Mouse (Mus musculus): ENCODE data around the gene Cpeb4. TPM values are rescaled to one million over a fixed set of nuclear protein-coding genes. Genes with fewer than 3 reads are reported as not detected.
A peak's percentile ranks its signal among the peaks of the same experiment; 100 is the strongest.

Cpeb4 gene
- polyA plus RNA-seq (2012; rRNA removed): 29.0 and 41.5 TPM in 2 replicates

DNA sequence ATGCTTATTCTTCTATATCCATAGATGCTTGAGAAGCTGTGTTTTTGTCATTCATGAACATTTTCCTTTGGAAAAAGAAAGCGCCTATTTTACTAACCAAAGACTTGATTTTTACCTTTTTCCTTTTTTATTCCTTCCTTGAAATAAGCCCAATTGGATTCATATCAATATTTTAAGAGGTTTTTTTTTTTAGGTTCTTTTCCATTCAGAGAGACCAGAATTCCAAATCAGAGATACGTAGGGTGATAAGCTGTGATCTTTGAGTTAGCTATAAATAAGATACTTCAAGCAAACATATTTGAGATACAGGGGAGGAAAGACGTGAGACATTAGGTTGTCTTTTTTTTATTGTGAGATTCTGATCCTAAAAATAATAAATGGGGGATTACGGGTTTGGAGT lies at the start of gene Cpeb4:
TSS of gene Cpeb4 (plus strand) at position 301 of the 400 bp plus-strand sequence.
- DNase-seq (ENCODE audit: low read depth): no peak
- TF ChIP-seq CTCF (IDR thresholded peaks at IDR 0.05; ENCODE audit: borderline replicate concordance, extremely low read depth, insufficient read depth, insufficient read length) (no peak), POLR2A (IDR thresholded peaks at IDR 0.05; ENCODE audit: borderline replicate concordance, extremely low read depth, insufficient read depth, insufficient read length, poor library complexity, severe bottlenecking) (no peak)

DNA sequence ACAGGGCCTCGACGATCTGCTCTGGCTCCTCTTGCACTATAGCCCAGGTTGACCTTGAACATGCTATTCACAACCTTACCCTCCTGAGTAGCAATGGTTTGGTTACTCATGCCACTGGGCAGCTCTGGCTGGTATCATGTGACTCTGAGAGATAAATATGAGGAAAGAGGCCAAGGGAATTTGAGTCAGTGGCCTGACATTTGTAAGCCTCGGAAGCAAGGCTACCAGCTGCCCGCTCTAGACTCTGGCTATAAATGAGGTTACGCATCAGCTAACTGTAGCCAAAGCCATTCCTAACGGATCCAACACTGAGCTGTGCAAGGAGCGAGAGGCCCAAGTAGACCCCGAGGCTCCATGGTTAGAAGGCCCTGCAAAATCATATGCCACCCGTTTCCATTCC lies 49.5 kb upstream of the Cpeb4 start:
- DNase-seq (ENCODE audit: low read depth): no peak
- TF ChIP-seq POLR2A (IDR thresholded peaks at IDR 0.05; ENCODE audit: borderline replicate concordance, extremely low read depth, insufficient read depth, insufficient read length, poor library complexity, severe bottlenecking) (no peak), CTCF (IDR thresholded peaks at IDR 0.05; ENCODE audit: borderline replicate concordance, extremely low read depth, insufficient read depth, insufficient read length) (no peak)

DNA sequence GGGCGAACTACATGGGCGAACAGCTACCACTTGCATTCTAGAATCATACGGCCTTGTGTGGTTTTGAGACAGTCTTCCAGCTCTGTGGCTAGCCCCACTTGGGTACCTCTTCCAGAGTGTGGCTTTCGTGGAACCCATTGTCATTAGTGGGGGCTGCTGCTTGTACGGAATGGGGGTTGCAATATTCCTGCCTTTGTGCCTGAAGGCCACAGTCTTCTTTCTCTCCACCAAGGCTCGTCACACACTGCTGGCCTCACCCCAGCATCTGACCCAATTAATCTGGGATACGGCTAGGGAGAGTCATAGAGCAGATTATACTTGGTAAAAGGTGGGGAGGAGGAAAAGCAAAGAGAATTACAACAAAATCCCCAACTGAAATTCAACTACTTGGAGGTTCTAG lies 48.5 kb upstream of the Cpeb4 start:
- TF ChIP-seq POLR2A (IDR thresholded peaks at IDR 0.05; ENCODE audit: borderline replicate concordance, extremely low read depth, insufficient read depth, insufficient read length, poor library complexity, severe bottlenecking): no peak
- no peak for TF ChIP-seq CTCF (IDR thresholded peaks at IDR 0.05; ENCODE audit: borderline replicate concordance, extremely low read depth, insufficient read depth, insufficient read length)
- no peak for DNase-seq (ENCODE audit: low read depth)

DNA sequence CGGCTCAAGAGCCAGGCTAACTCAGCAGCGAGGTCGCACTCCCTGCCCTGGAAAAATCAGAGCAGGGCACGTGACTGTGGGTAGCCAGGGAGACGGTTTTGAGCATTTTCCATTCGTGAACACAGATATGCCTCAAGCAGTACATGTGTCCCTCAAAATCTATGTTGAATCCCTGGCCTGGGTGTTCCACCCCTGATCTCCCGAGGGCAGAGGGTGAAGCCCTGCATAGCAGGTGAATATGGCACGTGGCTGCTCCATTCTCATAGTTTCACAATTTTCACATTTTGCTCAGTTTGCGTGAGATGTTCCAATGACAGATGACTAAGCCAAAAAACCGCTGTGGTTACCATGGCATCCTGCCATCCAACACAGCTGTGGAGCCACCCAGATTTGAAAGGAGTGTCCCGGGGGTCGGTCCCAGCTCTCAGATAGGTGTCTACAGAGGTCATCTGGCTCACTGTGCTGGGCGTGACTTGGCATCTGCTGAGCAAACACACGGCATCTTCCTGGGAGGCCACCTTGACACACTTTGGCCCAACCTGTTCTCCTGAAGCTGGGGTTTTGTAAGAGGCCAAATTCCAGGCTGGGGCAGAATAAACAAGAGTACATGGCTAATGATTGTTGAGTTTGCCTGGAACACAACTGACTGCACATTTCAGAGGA lies 47.4 kb upstream of the Cpeb4 start:
- TF ChIP-seq CTCF (IDR thresholded peaks at IDR 0.05; ENCODE audit: borderline replicate concordance, extremely low read depth, insufficient read depth, insufficient read length) (no peak), POLR2A (IDR thresholded peaks at IDR 0.05; ENCODE audit: borderline replicate concordance, extremely low read depth, insufficient read depth, insufficient read length, poor library complexity, severe bottlenecking) (no peak)

DNA sequence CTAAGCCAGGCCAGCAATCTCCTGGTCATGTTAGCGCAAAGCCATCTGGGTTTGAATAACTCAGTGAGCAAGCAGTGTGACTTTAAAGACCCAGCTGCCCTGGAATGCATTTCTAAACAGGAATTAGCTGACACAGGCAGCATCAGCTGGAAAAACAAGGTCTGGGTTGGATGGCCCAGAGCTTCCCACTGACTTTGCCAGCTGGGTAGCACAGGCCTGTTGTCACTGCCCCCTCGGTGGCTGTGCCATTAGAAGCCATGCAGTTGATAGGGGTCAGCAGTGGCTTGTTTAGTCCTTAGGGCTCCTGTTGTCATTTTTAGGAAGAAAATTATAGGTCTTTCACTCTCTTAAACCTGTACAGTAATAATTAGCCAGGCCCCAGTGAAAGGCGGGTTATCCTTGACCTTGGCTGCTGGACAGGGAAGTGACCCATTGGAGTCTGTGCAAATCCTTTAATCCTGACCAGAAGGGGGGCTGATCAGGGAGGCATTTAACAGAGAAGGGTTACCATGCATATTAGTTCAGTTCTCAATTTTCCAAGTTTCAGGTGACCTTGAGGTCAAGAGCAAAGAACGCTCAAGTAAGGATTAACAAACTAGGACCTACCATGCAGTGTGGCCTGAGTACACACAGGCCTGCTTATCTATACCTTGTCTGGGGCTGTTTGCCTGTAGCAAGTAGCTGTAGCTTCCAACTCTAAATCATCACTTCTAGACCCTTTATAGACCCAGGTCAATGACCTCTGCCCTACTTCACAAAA lies 43.8 kb upstream of the Cpeb4 start:
- TF ChIP-seq POLR2A (IDR thresholded peaks at IDR 0.05; ENCODE audit: borderline replicate concordance, extremely low read depth, insufficient read depth, insufficient read length, poor library complexity, severe bottlenecking) (no peak), CTCF (IDR thresholded peaks at IDR 0.05; ENCODE audit: borderline replicate concordance, extremely low read depth, insufficient read depth, insufficient read length) (no peak)
- DNase-seq (ENCODE audit: low read depth): peak; percentile 48

More for the DNA sequence above, 47.4 kb upstream of the Cpeb4 start:
- DNase-seq (ENCODE audit: low read depth): no peak

DNA sequence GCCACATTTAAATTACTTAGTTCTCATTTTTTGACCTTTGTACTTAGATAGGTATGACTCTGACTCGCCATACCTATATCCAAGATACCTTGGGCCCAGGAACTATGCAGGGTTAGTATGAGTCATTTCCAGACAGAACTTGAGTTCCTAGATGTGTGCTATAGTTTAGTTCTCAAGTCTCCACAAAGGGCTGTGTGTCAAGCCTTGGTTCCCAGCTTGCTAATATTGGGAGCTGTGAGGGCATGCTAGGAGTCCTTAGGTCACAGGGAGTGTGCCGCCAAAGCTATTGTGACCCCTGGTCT lies 43.3 kb upstream of the Cpeb4 start:
- TF ChIP-seq POLR2A (IDR thresholded peaks at IDR 0.05; ENCODE audit: borderline replicate concordance, extremely low read depth, insufficient read depth, insufficient read length, poor library complexity, severe bottlenecking) (no peak), CTCF (IDR thresholded peaks at IDR 0.05; ENCODE audit: borderline replicate concordance, extremely low read depth, insufficient read depth, insufficient read length) (no peak)
- no peak for DNase-seq (ENCODE audit: low read depth)

DNA sequence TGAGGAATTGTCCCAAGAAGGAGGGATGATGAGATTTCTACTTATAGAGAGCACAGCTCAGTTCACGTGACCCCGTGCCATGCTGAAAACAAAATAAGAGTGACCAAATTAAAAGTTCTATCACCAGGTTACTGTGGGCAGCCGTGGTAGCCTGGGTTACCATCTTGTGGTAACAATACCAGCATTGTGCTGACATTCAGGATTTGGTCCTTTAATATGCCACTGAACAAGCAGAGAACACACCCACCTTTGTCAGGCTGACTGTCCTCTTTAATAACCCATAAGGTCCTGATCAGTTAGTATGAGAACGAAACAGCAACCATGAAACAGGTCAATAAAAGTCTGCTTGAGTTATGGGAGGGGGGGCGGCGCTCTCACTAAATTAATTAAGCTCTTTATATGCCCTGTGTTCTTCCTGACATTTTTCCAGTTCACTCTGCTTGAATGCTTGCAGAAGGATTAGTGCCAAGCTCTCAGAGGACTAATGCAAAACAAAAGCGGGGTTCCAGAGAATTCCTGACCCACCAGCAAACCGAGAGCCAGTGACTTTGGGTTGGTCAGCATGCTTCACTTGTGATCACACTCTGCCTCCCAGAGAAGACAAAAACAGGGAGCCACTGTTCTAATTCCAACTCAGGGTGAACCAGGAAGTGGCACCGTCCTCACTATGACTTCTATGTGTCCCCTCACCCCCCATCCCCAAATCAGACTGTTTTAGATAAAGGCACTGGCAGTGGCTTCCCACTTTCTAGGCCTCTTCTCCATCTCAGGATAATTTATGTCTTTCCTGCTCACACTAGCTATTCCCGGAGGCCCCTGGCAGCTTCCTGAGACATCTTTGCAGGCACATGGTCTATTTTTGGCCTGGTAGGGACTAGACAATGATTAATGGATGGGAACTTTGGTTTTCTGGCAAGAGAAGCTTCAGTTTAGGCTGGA lies 41.5 kb upstream of the Cpeb4 start:
- no peak for TF ChIP-seq CTCF (IDR thresholded peaks at IDR 0.05; ENCODE audit: borderline replicate concordance, extremely low read depth, insufficient read depth, insufficient read length)
- no peak for TF ChIP-seq POLR2A (IDR thresholded peaks at IDR 0.05; ENCODE audit: borderline replicate concordance, extremely low read depth, insufficient read depth, insufficient read length, poor library complexity, severe bottlenecking)
- DNase-seq (ENCODE audit: low read depth): peak; percentile 71

DNA sequence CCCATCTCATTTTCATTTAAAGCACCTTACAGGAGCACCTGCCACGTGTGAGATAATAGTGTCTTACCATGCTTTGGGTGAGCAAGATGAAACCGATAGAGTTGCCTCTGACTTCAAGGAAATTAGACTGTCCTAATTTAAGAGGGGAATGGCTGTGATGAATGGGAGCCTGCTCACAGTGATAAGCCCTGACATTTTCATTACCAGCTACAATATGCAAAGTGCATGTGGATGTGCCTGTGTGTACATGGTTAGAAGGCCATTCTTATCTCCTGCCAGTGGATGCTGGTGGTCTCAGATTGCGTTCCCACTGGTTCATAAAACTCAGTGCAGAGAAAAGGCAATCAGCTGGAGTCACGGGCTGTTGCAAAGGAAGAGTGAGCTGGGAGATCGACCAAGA lies 40.6 kb upstream of the Cpeb4 start:
- TF ChIP-seq CTCF (IDR thresholded peaks at IDR 0.05; ENCODE audit: borderline replicate concordance, extremely low read depth, insufficient read depth, insufficient read length): no peak
- TF ChIP-seq POLR2A (IDR thresholded peaks at IDR 0.05; ENCODE audit: borderline replicate concordance, extremely low read depth, insufficient read depth, insufficient read length, poor library complexity, severe bottlenecking): no peak
- DNase-seq (ENCODE audit: low read depth): peak; percentile 53

DNA sequence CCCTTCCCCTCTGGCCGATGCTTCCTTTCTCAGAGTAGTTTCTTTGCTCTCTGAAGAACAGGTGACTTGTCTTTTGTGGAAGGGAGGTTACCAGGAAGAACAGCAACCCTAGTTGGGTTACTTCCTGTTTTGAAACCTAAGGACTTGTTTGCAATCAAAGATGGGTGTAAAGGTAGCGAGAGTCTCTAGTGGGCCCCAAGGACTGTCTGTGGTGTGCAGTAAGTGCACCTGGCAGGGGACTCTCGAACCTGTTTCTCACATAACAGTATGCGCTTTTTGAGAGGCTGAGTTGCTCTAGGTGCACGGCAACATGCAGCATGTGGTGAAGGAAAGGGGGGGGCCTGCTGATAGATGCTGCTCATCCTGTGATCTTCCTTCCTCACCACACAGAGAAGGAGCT lies 40.0 kb upstream of the Cpeb4 start:
- TF ChIP-seq CTCF (IDR thresholded peaks at IDR 0.05; ENCODE audit: borderline replicate concordance, extremely low read depth, insufficient read depth, insufficient read length) (no peak), POLR2A (IDR thresholded peaks at IDR 0.05; ENCODE audit: borderline replicate concordance, extremely low read depth, insufficient read depth, insufficient read length, poor library complexity, severe bottlenecking) (no peak)
- DNase-seq (ENCODE audit: low read depth): no peak

DNA sequence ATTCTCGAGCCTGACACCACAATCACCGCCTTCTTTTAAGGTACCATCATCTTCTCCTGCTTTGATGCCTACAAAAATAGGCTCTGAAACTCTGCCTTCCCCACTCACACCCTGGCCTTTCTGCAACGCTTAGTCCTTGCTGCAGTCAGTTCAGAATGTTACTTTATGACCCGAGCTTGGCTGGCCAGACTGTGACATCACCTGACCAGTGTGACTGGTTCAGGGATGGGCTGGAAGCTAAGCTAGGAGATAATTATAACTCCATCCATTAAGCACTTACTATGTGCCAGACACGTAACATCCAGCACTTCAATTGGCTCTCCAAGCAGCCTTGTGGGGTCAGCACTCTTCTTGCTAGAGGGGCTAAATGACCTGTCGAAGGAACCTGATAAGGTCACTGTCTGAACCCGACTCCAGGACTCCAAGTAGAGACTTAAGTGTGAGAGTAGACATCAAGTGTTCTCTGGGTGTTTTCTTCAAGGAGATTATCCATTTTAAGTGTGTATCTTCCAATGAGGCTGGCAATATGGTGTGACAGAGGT lies 39.5 kb upstream of the Cpeb4 start:
- DNase-seq (ENCODE audit: low read depth): no peak
- no peak for TF ChIP-seq POLR2A (IDR thresholded peaks at IDR 0.05; ENCODE audit: borderline replicate concordance, extremely low read depth, insufficient read depth, insufficient read length, poor library complexity, severe bottlenecking)
- no peak for TF ChIP-seq CTCF (IDR thresholded peaks at IDR 0.05; ENCODE audit: borderline replicate concordance, extremely low read depth, insufficient read depth, insufficient read length)

DNA sequence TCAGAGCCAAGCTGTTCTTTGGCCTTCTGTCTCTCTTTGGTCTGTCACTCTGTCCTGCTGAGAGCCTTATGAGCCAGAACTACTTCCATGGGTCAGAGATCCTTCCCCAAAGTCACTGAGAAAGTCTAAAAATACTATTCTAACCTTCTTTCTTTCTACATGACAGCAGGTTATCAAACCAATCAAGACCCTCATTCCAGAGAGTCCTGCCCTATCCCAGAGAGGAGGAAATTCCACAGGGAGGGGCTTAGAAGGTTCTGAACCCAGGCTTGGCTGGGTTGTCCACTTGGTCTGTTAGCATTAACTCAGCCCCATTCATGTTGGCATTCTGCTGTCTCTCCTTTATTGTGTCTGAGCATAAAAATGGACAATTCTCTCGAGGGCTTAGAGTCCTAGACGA lies 38.5 kb upstream of the Cpeb4 start:
- DNase-seq (ENCODE audit: low read depth): no peak

More for the DNA sequence above, 38.5 kb upstream of the Cpeb4 start:
- TF ChIP-seq POLR2A (IDR thresholded peaks at IDR 0.05; ENCODE audit: borderline replicate concordance, extremely low read depth, insufficient read depth, insufficient read length, poor library complexity, severe bottlenecking) (no peak), CTCF (IDR thresholded peaks at IDR 0.05; ENCODE audit: borderline replicate concordance, extremely low read depth, insufficient read depth, insufficient read length) (no peak)
